Comparison of ENCODE assay signal across 8 mouse cellular contexts in the genomic region with DNA sequence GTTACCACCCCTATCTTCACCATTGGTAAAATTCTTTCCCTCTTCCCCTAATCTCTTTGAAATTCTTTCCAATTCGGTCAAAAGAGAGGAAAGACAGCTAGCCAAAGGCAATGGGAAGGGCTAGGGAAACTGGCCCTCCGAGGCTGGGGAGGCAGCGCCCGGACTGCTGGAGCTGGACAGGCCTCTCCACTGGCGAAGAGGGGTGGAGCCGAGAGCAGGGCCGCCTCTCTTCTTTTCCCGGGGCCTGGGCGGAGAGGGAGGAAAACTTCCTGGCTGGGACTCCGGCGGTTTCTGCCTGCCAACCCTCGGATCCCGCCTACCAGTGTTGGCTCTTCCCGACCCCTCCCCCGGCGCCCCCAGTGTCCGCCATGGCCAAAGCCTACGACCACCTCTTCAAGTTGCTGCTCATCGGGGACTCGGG. TPM values are rescaled to one million over a fixed set of nuclear protein-coding genes. Genes with fewer than 3 reads are reported as not detected.
DNase-seq lines count a peak whose midpoint lies in the region; ATAC-seq lines count a peak whose summit lies in the region.

No protein-coding gene starts in this region.

- peak overlapping the region; percentile 52 for H3K4me3 ChIP-seq in intestine, embryonic 14.5 days (ENCODE audit: low read depth, low read length)
- peak overlapping the region; percentile 57 for H3K4me3 ChIP-seq in limb, embryonic 13.5 days
- H3K4me3 ChIP-seq in midbrain, embryonic 12.5 days, result peak overlapping the region; percentile 45

- peak; percentile 84 for ATAC-seq in intestine, embryonic 14.5 days (replicated peaks; ENCODE audit: low FRiP score, low TSS enrichment, low read depth)
- ATAC-seq in limb, embryonic 13.5 days (ENCODE audit: low FRiP score, low read depth), result peak; percentile 85
- ATAC-seq in midbrain, embryonic 12.5 days (ENCODE audit: low FRiP score, low read depth), result peak; percentile 73

- H3K4me1 ChIP-seq in intestine, embryonic 14.5 days (replicated peaks; ENCODE audit: control insufficient read depth, insufficient read depth, low read length), result peaks cover 13% of the 10 kb centered on the region
- H3K4me1 ChIP-seq in limb, embryonic 13.5 days, result peaks cover 17% of the 10 kb centered on the region
- peaks cover 20% of the 10 kb centered on the region for H3K4me1 ChIP-seq in midbrain, embryonic 12.5 days

- no peaks in the 10 kb centered on the region for H3K9me3 ChIP-seq in intestine, embryonic 14.5 days (ENCODE audit: control insufficient read depth, low read length)
- H3K9me3 ChIP-seq in limb, embryonic 13.5 days, result no peaks in the 10 kb centered on the region
- H3K9me3 ChIP-seq in midbrain, embryonic 12.5 days, result no peaks in the 10 kb centered on the region

- H3K9ac ChIP-seq in intestine, embryonic 14.5 days (ENCODE audit: low read length), result peak overlapping the region; percentile 61
- H3K9ac ChIP-seq in limb, embryonic 13.5 days, result peak overlapping the region; percentile 72
- H3K9ac ChIP-seq in midbrain, embryonic 12.5 days (replicated peaks), result peak overlapping the region; percentile 48

- no peaks in the 10 kb centered on the region for H3K27me3 ChIP-seq in intestine, embryonic 14.5 days (replicated peaks; ENCODE audit: control insufficient read depth, insufficient read depth, low read length)
- H3K27me3 ChIP-seq in limb, embryonic 13.5 days, result no peaks in the 10 kb centered on the region
- no peaks in the 10 kb centered on the region for H3K27me3 ChIP-seq in midbrain, embryonic 12.5 days

- WGBS in intestine, embryonic 14.5 days, result under 1% methylated on average over 18 of the region's 20 CpGs
- WGBS in limb, embryonic 13.5 days, result 1% methylated on average over 20 of the region's 20 CpGs
- WGBS in midbrain, embryonic 12.5 days, result under 1% methylated on average over 20 of the region's 20 CpGs

- peak overlapping the region; percentile 73 for H3K27ac ChIP-seq in intestine, embryonic 14.5 days (ENCODE audit: low read depth)
- peak overlapping the region; percentile 88 for H3K27ac ChIP-seq in limb, embryonic 13.5 days
- H3K27ac ChIP-seq in midbrain, embryonic 12.5 days (replicated peaks), result peak overlapping the region; percentile 69

- peaks cover 12% of the 10 kb centered on the region for H3K36me3 ChIP-seq in intestine, embryonic 14.5 days (ENCODE audit: control insufficient read depth, insufficient read depth, low read length)
- H3K36me3 ChIP-seq in limb, embryonic 13.5 days, result peaks cover 27% of the 10 kb centered on the region
- H3K36me3 ChIP-seq in midbrain, embryonic 12.5 days, result 0 out of 2 replicates have a peak, but pooled peaks cover 5% of the 10 kb centered on the region

- H3K4me2 ChIP-seq in intestine, embryonic 14.5 days (ENCODE audit: low read length), result peak overlapping the region; percentile 52
- H3K4me2 ChIP-seq in limb, embryonic 13.5 days (replicated peaks), result peak overlapping the region; percentile 77
- peak overlapping the region; percentile 68 for H3K4me2 ChIP-seq in midbrain, embryonic 12.5 days (replicated peaks)

- peak; percentile 35 for DNase-seq in right cerebral cortex, adult 18-20 months
- no peak for DNase-seq in right cerebral cortex, postnatal 36 days (ENCODE audit: low spot score in 2 of 2)
- DNase-seq in embryo, embryonic 11.5 days (ENCODE audit: low read depth, low spot score), result peak; percentile 32
- DNase-seq in gastrocnemius, postnatal 25 days, result peak; percentile 80
- peak; percentile 85 for DNase-seq in intestine, embryonic 14.5 days (ENCODE audit: low spot score)
- peak; percentile 41 to 74 for DNase-seq in spleen, postnatal 4 days (ENCODE audit: low spot score in 2 of 2)

RNA-seq across cellular contexts. Expression of gene Rab13, which starts 7.0 kb away (rescaled TPM):
- 1 to 10 TPM; 7.1 to 8.8 TPM for total RNA-seq in gastrocnemius, postnatal 25 days (2021)
- 10.2 and 12.3 TPM in 2 replicates for polyA plus RNA-seq in intestine, embryonic 14.5 days (2014; fragmentation: Nextera tagmentation; extraction: Ambion mirVana)
- polyA plus RNA-seq in limb, embryonic 13.5 days (2015; fragmentation: Nextera tagmentation; extraction: Ambion mirVana), result 39.7 and 41.4 TPM in 2 replicates
- 21.3 and 24.2 TPM in 2 replicates for polyA plus RNA-seq in midbrain, embryonic 12.5 days (2016; fragmentation: Nextera tagmentation; extraction: Ambion mirVana)

RNA-seq across cellular contexts. Expression of gene Rps27, which starts 7.1 kb away (rescaled TPM):
- 100 to 1,000 TPM; 823 to 860 TPM for total RNA-seq in gastrocnemius, postnatal 25 days (2021)
- 2,123 and 2,244 TPM in 2 replicates for polyA plus RNA-seq in intestine, embryonic 14.5 days (2014; fragmentation: Nextera tagmentation; extraction: Ambion mirVana)
- 1,711 and 1,721 TPM in 2 replicates for polyA plus RNA-seq in limb, embryonic 13.5 days (2015; fragmentation: Nextera tagmentation; extraction: Ambion mirVana)
- 962 and 971 TPM in 2 replicates for polyA plus RNA-seq in midbrain, embryonic 12.5 days (2016; fragmentation: Nextera tagmentation; extraction: Ambion mirVana)

RNA-seq across cellular contexts. Expression of gene Jtb, which starts 10.9 kb away (rescaled TPM):
- 10 to 100 TPM; 54.3 to 56.9 TPM for total RNA-seq in gastrocnemius, postnatal 25 days (2021)
- polyA plus RNA-seq in intestine, embryonic 14.5 days (2014; fragmentation: Nextera tagmentation; extraction: Ambion mirVana), result 112 and 114 TPM in 2 replicates
- 96.8 and 99.7 TPM in 2 replicates for polyA plus RNA-seq in limb, embryonic 13.5 days (2015; fragmentation: Nextera tagmentation; extraction: Ambion mirVana)
- polyA plus RNA-seq in midbrain, embryonic 12.5 days (2016; fragmentation: Nextera tagmentation; extraction: Ambion mirVana), result 96.1 and 97.8 TPM in 2 replicates

RNA-seq across cellular contexts. Expression of gene Creb3l4, which starts 22.8 kb away (rescaled TPM):
- under 1 TPM in 1 of 2 experiments, not detected in 1; 0.35 TPM for total RNA-seq in gastrocnemius, postnatal 25 days (2021)
- polyA plus RNA-seq in intestine, embryonic 14.5 days (2014; fragmentation: Nextera tagmentation; extraction: Ambion mirVana), result 5.8 and 6.9 TPM in 2 replicates
- polyA plus RNA-seq in limb, embryonic 13.5 days (2015; fragmentation: Nextera tagmentation; extraction: Ambion mirVana), result 10.9 and 12.5 TPM in 2 replicates
- 3.8 and 3.9 TPM in 2 replicates for polyA plus RNA-seq in midbrain, embryonic 12.5 days (2016; fragmentation: Nextera tagmentation; extraction: Ambion mirVana)

RNA-seq across cellular contexts. Expression of gene Slc39a1, which starts 27.4 kb away (rescaled TPM):
- total RNA-seq in gastrocnemius, postnatal 25 days (2021), result 10 to 100 TPM; 49.6 to 54.7 TPM
- 101 and 104 TPM in 2 replicates for polyA plus RNA-seq in intestine, embryonic 14.5 days (2014; fragmentation: Nextera tagmentation; extraction: Ambion mirVana)
- 102 and 103 TPM in 2 replicates for polyA plus RNA-seq in limb, embryonic 13.5 days (2015; fragmentation: Nextera tagmentation; extraction: Ambion mirVana)
- 50.5 and 55.1 TPM in 2 replicates for polyA plus RNA-seq in midbrain, embryonic 12.5 days (2016; fragmentation: Nextera tagmentation; extraction: Ambion mirVana)

Comparison
In these comparisons a context has a peak if more than half of its experiments do, and no peak if none do; other contexts are left out.
1. DNase-seq: peak in right cerebral cortex, adult 18-20 months (single experiment), embryo, embryonic 11.5 days (single experiment), gastrocnemius, postnatal 25 days (single experiment), intestine, embryonic 14.5 days (single experiment) and spleen, postnatal 4 days (2 of 2); none in right cerebral cortex, postnatal 36 days (0 of 2).
2. Peak in every context shown above with its lines, with median percentiles within 50 percentile points of each other: ATAC-seq, H3K27ac ChIP-seq, H3K4me2 ChIP-seq, H3K4me3 ChIP-seq and H3K9ac ChIP-seq.